Mouse (Mus musculus) hindbrain, embryonic 16.5 days (tissue): Measurements from ENCODE around the gene Dennd1b. TPM values are rescaled to one million over a fixed set of nuclear protein-coding genes. Genes with fewer than 3 reads are reported as not detected.
A peak's percentile ranks its signal among the peaks of the same experiment; 100 is the strongest.

Source experiments
- ATAC-seq: fragments of 200-750 bp; cut with Nextera tagmentation; 2 replicates; pipeline ENCODE4 v1.8.0; 2017; ENCODE audit warnings: moderate TSS enrichment, moderate library complexity
- H3K27ac ChIP-seq: fragments of 300-500 bp; sonication (generic); 2 replicates; pipeline ENCODE4 v1.5.1; 2014; ENCODE audit warnings: low read depth, mild to moderate bottlenecking, control low read depth, low read length, moderate library complexity
- H3K27me3 ChIP-seq: fragments of 300-500 bp; sonication (generic); replicated peaks from 2 replicates; pipeline ENCODE4 v1.6.1; 2014; ENCODE audit warnings: low read length; ENCODE audit not compliant: control insufficient read depth, insufficient read depth
- H3K36me3 ChIP-seq: fragments of 300-500 bp; sonication (generic); 2 replicates; pipeline ENCODE4 v1.6.1; 2014; ENCODE audit warnings: mild to moderate bottlenecking, low read length, moderate library complexity, mixed read lengths; ENCODE audit not compliant: control insufficient read depth, insufficient read depth
- H3K4me1 ChIP-seq: fragments of 300-500 bp; sonication (generic); 2 replicates; pipeline ENCODE4 v1.6.1; 2014; ENCODE audit warnings: low read depth, low read length; ENCODE audit not compliant: control insufficient read depth, insufficient read depth
- H3K4me2 ChIP-seq: fragments of 300-500 bp; sonication (generic); 2 replicates; pipeline ENCODE4 v1.6.1; 2014; ENCODE audit warnings: mild to moderate bottlenecking, low read length, control low read depth, moderate library complexity
- H3K4me3 ChIP-seq: fragments of 300-500 bp; sonication (generic); 2 replicates; pipeline ENCODE4 v1.5.1; 2014; ENCODE audit warnings: mild to moderate bottlenecking, low read length, control low read depth, moderate library complexity
- H3K9ac ChIP-seq: fragments of 300-500 bp; sonication (generic); 2 replicates; pipeline ENCODE4 v1.6.1; 2014; ENCODE audit warnings: low read depth, mild to moderate bottlenecking, control low read depth, low read length, moderate library complexity
- H3K9me3 ChIP-seq: fragments of 300-500 bp; sonication (generic); 2 replicates; pipeline ENCODE4 v1.6.1; 2014; ENCODE audit warnings: mild to moderate bottlenecking, low read length, moderate library complexity; ENCODE audit not compliant: control insufficient read depth
- WGBS: fragments of 180-500 bp; shearing (Covaris S2); extraction: QIAGEN DNeasy Blood & Tissue Kit; methylation state at CpG from one replicate; pipeline ENCODE4 v1.1.7; 2014; 5-methylcytosine and 5-hydroxymethylcytosine counted together
- polyA plus RNA-seq: library from polyadenylated mRNA; unstranded; fragments of >200 nt; fragmentation: Nextera tagmentation; extraction: Ambion mirVana; gene quantifications from 2 replicates; pipeline ENCODE4 v1.2.1, GENCODE M21; 2015

The Dennd1b gene
- polyA plus RNA-seq, 1 experiment from 2014 or later: 7.9 TPM

- no peaks in the 10 kb centered on the region for H3K36me3 ChIP-seq
- no peak overlapping the region for H3K4me3 ChIP-seq
- H3K4me2 ChIP-seq: no peak overlapping the region
- no peak overlapping the region for H3K27ac ChIP-seq
- H3K27me3 ChIP-seq: no peaks in the 10 kb centered on the region
- H3K9ac ChIP-seq: no peak overlapping the region
- no peak for ATAC-seq
- H3K4me1 ChIP-seq: no peaks in the 10 kb centered on the region
- no peaks in the 10 kb centered on the region for H3K9me3 ChIP-seq
- WGBS: 93% methylated on average over 1 of the region's 1 CpGs
Observed at GRCm38 (mm10) chr1:139032411-139032810, 69.2 kb downstream of the Dennd1b start.

GRCm38 (mm10) chr1:139035141-139035540 is 71.9 kb downstream of the Dennd1b start:
- no peaks in the 10 kb centered on the region for H3K9me3 ChIP-seq
- ATAC-seq: no peak
- WGBS: 71% methylated on average over 4 of the region's 4 CpGs
- no peaks in the 10 kb centered on the region; the same call in 1 of the 2 replicates for H3K4me1 ChIP-seq
- H3K9ac ChIP-seq: no peak overlapping the region
- no peaks in the 10 kb centered on the region for H3K27me3 ChIP-seq
- H3K27ac ChIP-seq: no peak overlapping the region
- H3K4me3 ChIP-seq: no peak overlapping the region
- H3K36me3 ChIP-seq: no peaks in the 10 kb centered on the region
- no peak overlapping the region for H3K4me2 ChIP-seq

DNA sequence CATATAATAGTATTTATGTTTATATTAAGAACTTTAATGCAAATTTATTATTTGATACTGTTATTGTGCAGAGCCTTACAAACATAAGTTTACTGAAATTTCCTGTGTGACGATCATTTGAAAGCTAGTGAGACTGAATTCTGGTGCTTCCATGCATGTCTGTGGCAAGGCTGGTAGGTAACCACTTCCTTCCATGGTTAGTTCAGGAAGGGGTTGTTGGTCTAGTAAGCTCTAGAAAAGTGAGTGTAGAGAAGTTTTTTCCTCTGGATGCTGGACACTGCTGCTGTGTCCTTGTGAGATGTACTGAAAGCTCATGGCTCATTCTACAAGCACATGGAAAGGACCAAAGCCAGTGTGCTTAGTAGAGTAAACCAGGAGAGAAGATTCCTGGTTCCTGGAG is 73.1 kb downstream of the Dennd1b start:
- Histone ChIP-seq H3K27me3 (no peaks in the 10 kb centered on the region), H3K4me2 (no peak overlapping the region), H3K4me3 (no peak overlapping the region), H3K9ac (no peak overlapping the region), H3K36me3 (no peaks in the 10 kb centered on the region), H3K9me3 (no peaks in the 10 kb centered on the region), H3K4me1 (no peaks in the 10 kb centered on the region; the same call in 1 of the 2 replicates), H3K27ac (no peak overlapping the region)
- no peak for ATAC-seq
- WGBS: 91% methylated on average over 1 of the region's 1 CpGs

GRCm38 (mm10) chr1:139036768-139037507 is 73.7 kb downstream of the Dennd1b start:
- H3K4me1 ChIP-seq: no peaks in the 10 kb centered on the region; the same call in 1 of the 2 replicates
- H3K27ac ChIP-seq: no peak overlapping the region
- no peaks in the 10 kb centered on the region for H3K9me3 ChIP-seq
- no peak overlapping the region for H3K4me2 ChIP-seq
- ATAC-seq: no peak
- H3K27me3 ChIP-seq: no peaks in the 10 kb centered on the region
- H3K9ac ChIP-seq: no peak overlapping the region
- no peaks in the 10 kb centered on the region for H3K36me3 ChIP-seq
- WGBS: 66% methylated on average over 7 of the region's 7 CpGs
- no peak overlapping the region for H3K4me3 ChIP-seq

DNA sequence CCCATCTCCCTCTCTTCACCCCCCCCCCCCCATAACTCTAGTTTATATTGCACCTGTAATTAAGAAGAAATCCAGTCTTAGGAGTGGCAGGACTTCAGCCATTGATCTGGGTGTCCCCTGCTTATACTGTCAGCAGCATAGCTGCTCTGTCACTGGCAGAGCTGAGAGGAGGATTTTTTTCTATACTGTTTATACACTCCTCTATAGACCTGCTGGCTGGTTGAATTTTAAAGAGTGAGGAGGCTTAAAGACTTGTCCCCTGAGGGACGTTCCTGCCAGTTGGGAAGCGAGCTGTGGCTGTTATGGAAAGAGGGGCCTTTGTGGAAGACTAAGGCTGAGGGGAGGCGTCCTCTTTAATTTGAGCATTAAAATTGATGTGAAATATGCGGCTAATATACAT is 74.8 kb downstream of the Dennd1b start:
- H3K4me1 ChIP-seq: no peaks in the 10 kb centered on the region; the same call in 1 of the 2 replicates
- 0 out of 2 replicates have a peak, but pooled peaks have one; percentile 42 for ATAC-seq
- H3K4me2 ChIP-seq: no peak overlapping the region
- no peak overlapping the region for H3K9ac ChIP-seq
- no peaks in the 10 kb centered on the region for H3K27me3 ChIP-seq
- WGBS: 24% methylated on average over 4 of the region's 4 CpGs
- H3K36me3 ChIP-seq: no peaks in the 10 kb centered on the region
- H3K9me3 ChIP-seq: no peaks in the 10 kb centered on the region
- H3K27ac ChIP-seq: no peak overlapping the region
- H3K4me3 ChIP-seq: no peak overlapping the region

- no peak overlapping the region for H3K27ac ChIP-seq
- H3K4me2 ChIP-seq: no peak overlapping the region
- H3K27me3 ChIP-seq: no peaks in the 10 kb centered on the region
- H3K4me1 ChIP-seq: no peaks in the 10 kb centered on the region; the same call in 1 of the 2 replicates
- ATAC-seq: no peak
- 74% methylated on average over 3 of the region's 3 CpGs for WGBS
- H3K36me3 ChIP-seq: no peaks in the 10 kb centered on the region
- H3K9ac ChIP-seq: no peak overlapping the region
- no peaks in the 10 kb centered on the region for H3K9me3 ChIP-seq
- no peak overlapping the region for H3K4me3 ChIP-seq
Observed at GRCm38 (mm10) chr1:139038620-139039019, 75.4 kb downstream of the Dennd1b start.

DNA sequence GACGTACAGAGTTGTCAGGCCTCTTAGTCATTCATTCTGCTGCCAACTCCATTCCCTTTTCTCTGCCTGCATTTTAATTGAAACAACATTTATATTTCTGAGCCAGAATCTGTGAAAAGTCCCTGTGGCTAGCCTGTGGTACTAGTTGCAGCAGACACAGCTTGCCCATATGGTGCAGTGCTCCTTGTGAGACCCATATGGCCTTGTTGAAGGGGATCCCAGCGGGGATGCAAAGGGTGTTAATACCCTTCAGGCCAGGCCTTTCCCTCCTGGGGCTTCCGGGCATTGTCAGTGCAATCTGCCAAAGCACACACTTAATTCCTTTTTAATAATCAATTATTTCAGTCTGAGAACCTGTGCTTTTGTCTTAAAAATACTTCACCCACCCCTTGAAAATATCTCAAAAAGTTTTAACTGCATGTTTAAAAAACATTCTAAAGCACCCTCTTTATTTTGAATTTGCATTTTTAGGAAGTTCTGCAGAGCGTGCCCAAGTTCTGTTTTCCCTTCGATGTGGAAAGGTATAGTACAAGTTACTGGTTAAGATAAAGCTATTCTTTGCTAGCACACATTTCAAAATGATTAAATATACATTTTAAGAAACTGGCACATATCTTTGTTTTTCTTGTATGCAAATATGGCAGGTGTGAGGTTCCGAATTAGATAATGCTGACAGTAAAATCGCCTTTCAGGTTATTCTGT is 76.4 kb downstream of the Dennd1b start:
- Histone ChIP-seq H3K9me3 (no peaks in the 10 kb centered on the region), H3K4me2 (no peak overlapping the region), H3K27me3 (no peaks in the 10 kb centered on the region), H3K27ac (no peak overlapping the region), H3K36me3 (no peaks in the 10 kb centered on the region), H3K4me1 (no peaks in the 10 kb centered on the region; the same call in 1 of the 2 replicates), H3K9ac (no peak overlapping the region), H3K4me3 (no peak overlapping the region)
- WGBS: 53% methylated on average over 7 of the region's 7 CpGs
- no peak for ATAC-seq

DNA sequence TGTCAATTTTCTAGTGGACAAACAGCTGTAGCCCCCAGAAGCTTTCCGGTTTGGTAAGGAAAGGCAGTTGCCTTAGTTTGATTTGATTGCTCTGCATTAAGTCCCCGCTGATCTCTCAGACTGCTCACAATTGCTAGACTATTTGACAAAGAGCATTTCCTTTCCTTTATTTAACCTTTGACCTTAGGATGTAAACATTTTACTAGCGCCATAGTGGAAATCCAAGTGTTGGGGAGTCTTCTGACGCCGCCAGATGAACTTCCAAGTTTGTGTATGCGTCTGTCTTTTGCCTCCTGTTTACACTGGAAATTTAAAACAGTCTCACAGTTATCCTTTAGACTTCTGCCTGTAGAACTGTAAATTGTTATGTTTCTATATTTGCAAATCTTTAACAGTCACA is 85.8 kb downstream of the Dennd1b start:
- Histone ChIP-seq H3K9me3 (no peaks in the 10 kb centered on the region), H3K27me3 (no peaks in the 10 kb centered on the region), H3K4me3 (no peak overlapping the region), H3K27ac (no peak overlapping the region), H3K4me1 (0 out of 2 replicates have a peak, but pooled peaks cover 2% of the 10 kb centered on the region), H3K4me2 (no peak overlapping the region), H3K9ac (no peak overlapping the region), H3K36me3 (no peaks in the 10 kb centered on the region)
- 71% methylated on average over 6 of the region's 6 CpGs for WGBS
- no peak for ATAC-seq

GRCm38 (mm10) chr1:139049881-139050472 is 86.7 kb downstream of the Dennd1b start:
- no peak overlapping the region for H3K4me2 ChIP-seq
- no peaks in the 10 kb centered on the region for H3K36me3 ChIP-seq
- H3K4me3 ChIP-seq: no peak overlapping the region
- H3K27me3 ChIP-seq: no peaks in the 10 kb centered on the region
- no peak overlapping the region for H3K27ac ChIP-seq
- H3K9ac ChIP-seq: no peak overlapping the region
- H3K9me3 ChIP-seq: no peaks in the 10 kb centered on the region
- 57% methylated on average over 11 of the region's 11 CpGs for WGBS
- 0 out of 2 replicates have a peak, but pooled peaks cover 2% of the 10 kb centered on the region for H3K4me1 ChIP-seq
- ATAC-seq: peak; percentile 83
